Mouse (Mus musculus) effector memory CD4-positive, alpha-beta T cell, adult 7 months (primary cell): ENCODE results near the gene Gm8246. TPM values are rescaled to one million over a fixed set of nuclear protein-coding genes. Genes with fewer than 3 reads are reported as not detected.

Experiments
- polyA plus RNA-seq: library from polyadenylated mRNA; unstranded; fragments of 100-300 nt; shearing (Covaris generic); gene quantifications from one replicate; pipeline ENCODE4 v1.2.1, GENCODE M21; 2017

Gm8246 gene
- not detected for polyA plus RNA-seq

DNA sequence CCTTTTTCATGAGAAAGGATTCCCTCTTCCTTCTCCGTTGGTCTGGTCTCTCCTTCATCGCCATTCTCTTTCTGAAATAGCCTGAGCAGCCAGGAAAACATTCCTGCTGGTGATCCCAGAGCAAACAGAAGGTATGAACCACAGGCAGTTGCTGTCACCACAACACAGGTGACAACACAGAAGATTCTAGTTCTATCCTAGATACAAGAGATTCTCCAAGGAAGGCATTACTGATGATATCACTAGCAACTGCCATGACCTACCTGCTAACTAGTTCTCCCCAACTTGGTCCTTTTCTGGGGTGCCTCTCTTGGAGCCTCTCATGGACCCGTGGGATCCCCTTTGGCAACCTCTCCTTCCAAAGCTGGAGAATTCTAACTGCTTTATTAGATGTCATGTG, at the start of gene Gm8246:
Gene Gm8246, minus strand, starts transcription at position 101 of the 400 bp plus-strand sequence.

GRCm38 (mm10) chr14:5501374-5501773, 23.7 kb upstream of the Gm8246 start, which contains the start of gene Gm3488:
Gene Gm3488, plus strand, starts transcription at chr14:5501674.

DNA sequence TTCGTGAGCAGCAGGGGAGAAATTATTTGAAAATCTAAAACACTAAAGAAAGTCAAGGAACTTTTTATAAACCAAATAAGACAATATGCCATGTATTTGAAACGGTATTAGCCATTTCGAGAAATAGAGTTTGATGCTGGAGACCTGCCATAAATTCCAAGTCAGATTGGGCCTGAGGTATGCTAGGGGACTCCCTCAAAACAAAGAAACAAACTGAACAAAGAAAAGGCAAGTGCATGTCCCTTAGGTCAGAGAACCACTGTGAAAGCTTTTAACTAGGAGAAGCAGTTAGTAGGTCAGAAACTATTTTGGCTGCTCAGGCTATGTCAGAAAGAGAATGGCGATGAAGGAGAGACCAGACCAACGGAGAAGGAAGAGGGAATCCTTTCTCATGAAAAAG, 6.3 kb upstream of the Gm8246 start, which contains the start of gene Gm3187:
Gene Gm3187, plus strand, starts transcription at position 301 of the 400 bp plus-strand sequence.

GRCm38 (mm10) chr14:5455367-5455766, 22.3 kb downstream of the Gm8246 start, which contains the start of gene Gm3194:
Gene Gm3194, minus strand, starts transcription at chr14:5455467.

Other genes with a start within 250 kb of the Gm8246 start
- gene Gm3526, start 217.2 kb downstream of the Gm8246 start, polyA plus RNA-seq = not detected
- not detected for gene Gm3542, start 142.9 kb downstream of the Gm8246 start, polyA plus RNA-seq
- not detected for gene Gm3500, start 88.8 kb downstream of the Gm8246 start, polyA plus RNA-seq
- not detected for gene Gm3194, start 22.4 kb downstream of the Gm8246 start, polyA plus RNA-seq
- gene Gm3187, start 6.4 kb upstream of the Gm8246 start, polyA plus RNA-seq = not detected
- gene Gm3488, start 23.8 kb upstream of the Gm8246 start, polyA plus RNA-seq = not detected
- not detected for gene Gm3532, start 60.7 kb upstream of the Gm8246 start, polyA plus RNA-seq
- not detected for gene Gm8265, start 155.2 kb upstream of the Gm8246 start, polyA plus RNA-seq
- gene Gm9603, start 209.6 kb upstream of the Gm8246 start, polyA plus RNA-seq = not detected